Mouse (Mus musculus) right cerebral cortex, postnatal 14 days (tissue): ENCODE data around the gene Hsd17b12.

Source experiments
- DNase-seq: peaks from one replicate; pipeline ENCODE4 v3.0.0; 2022

Hsd17b12 gene

GRCm38 (mm10) chr2:94157592-94158519, at the start of gene Hsd17b12:
Gene Hsd17b12 (minus strand): TSS chr2:94157964.
- DNase-seq = peak; percentile 98

GRCm38 (mm10) chr2:94184906-94185305, 27.1 kb upstream of the Hsd17b12 start:
- no peak for DNase-seq

GRCm38 (mm10) chr2:94184142-94184541, 26.4 kb upstream of the Hsd17b12 start:
- DNase-seq = no peak

GRCm38 (mm10) chr2:94179030-94179407, 21.3 kb upstream of the Hsd17b12 start:
- no peak for DNase-seq

GRCm38 (mm10) chr2:94178321-94179029, 20.7 kb upstream of the Hsd17b12 start:
- DNase-seq = peak; percentile 85

GRCm38 (mm10) chr2:94177294-94177693, 19.5 kb upstream of the Hsd17b12 start:
- DNase-seq = no peak

GRCm38 (mm10) chr2:94176381-94176780, 18.6 kb upstream of the Hsd17b12 start:
- DNase-seq = no peak

GRCm38 (mm10) chr2:94173549-94173948, 15.8 kb upstream of the Hsd17b12 start:
- no peak for DNase-seq

- no peak for DNase-seq
These were observed 5.4 kb upstream of the Hsd17b12 start for GRCm38 (mm10) chr2:94163207-94163606.

DNA sequence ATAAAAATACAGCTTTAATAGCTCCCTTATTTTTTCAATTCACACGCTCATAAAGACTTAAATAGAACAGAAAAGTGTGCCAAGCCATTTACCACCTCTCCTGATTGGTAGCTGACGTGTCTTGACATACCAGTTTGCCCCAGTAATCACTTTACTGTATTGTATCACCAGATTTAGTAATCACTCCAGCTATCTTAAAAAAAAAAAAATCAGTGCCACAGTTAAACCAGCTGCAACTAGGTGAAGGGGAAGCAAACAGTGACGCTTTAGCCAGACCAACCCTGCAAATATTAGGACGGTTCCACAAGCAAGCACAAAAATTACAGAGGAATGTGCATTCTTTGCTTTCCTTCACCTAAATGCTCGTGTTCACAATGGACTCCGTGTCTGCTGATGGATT, 4.4 kb upstream of the Hsd17b12 start:
- no peak for DNase-seq

DNA sequence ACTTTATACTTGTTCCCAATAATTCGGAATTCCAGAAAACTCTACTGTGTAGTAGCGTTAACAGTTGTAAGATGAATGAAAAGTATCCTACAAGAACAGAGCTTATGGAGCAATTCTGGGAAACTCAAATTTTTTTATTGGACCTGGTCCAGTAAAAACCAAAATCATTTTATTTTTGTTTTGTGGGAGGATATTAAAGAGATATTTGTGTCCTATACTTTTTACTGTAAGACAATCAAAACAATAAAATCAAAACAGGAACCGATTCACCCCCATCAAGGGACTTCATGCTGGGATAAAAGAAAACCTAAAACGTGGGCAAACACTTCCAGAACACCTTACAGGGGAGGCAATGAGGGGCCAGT, 738 bp upstream of the Hsd17b12 start:
- DNase-seq = no peak

- DNase-seq = no peak
These were observed 713 bp downstream of the Hsd17b12 start for GRCm38 (mm10) chr2:94157051-94157450.

DNA sequence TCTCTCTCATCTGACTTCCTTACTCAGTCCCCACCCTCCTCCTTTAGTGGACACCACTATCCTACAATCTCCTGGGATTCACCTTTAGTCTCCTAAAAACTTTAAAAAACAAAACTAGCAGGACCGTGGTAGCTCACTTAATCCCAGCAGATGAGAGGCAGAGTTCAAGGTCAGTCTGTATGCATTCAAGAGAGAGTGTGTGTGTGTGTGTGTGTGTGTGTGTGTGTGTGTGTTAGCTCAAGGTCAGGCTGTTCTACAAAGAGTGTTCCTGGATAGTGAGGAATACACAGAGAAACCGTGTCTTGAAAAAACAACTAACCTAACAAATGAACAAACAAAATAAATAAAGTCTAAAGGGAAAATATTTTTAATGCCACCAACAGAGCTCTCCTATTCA, 12.6 kb downstream of the Hsd17b12 start:
- DNase-seq = no peak

- DNase-seq = no peak
These were observed 13.1 kb downstream of the Hsd17b12 start for GRCm38 (mm10) chr2:94144520-94145145.

- no peak for DNase-seq
These were observed 16.5 kb downstream of the Hsd17b12 start for GRCm38 (mm10) chr2:94141293-94141692.

GRCm38 (mm10) chr2:94138469-94139390, 19.0 kb downstream of the Hsd17b12 start:
- DNase-seq = no peak

DNA sequence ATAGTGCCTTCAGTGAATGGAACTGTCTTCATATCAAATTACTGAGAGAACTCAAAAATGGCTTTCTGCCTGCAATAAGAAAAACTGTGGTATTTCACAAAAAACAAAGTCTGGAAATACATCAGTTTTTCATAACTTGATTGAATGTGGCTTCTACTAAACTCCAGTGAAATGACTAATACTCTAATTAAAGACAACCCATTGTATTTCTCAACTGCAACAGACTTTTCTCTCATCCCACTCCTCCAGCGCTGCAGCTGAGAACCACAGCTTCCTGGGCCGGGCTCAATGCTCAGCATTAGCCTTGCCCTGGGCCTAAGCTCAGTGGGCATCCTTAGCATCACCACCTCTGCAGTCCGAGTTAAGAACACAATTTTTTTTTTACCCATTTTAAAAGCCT, 20.9 kb downstream of the Hsd17b12 start:
- no peak for DNase-seq

DNA sequence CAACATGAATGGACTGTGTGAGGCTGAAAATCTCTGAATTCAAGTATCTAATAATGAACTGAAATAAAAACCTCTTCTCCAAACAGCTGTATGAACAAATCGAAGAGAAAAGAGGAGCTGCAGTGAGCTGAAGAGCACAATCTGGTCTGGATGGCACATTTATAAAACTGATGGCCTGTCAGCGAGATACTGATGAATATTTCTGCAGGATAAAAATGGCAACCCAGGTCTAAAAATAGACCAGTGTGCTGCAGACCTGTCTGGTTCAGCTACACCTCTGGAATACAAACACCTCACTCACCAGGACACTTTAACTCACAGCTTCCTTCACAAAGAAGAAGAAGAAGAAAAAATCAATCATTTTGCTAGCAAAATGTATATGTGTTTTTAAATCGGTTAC, 29.3 kb downstream of the Hsd17b12 start:
- DNase-seq = no peak

DNA sequence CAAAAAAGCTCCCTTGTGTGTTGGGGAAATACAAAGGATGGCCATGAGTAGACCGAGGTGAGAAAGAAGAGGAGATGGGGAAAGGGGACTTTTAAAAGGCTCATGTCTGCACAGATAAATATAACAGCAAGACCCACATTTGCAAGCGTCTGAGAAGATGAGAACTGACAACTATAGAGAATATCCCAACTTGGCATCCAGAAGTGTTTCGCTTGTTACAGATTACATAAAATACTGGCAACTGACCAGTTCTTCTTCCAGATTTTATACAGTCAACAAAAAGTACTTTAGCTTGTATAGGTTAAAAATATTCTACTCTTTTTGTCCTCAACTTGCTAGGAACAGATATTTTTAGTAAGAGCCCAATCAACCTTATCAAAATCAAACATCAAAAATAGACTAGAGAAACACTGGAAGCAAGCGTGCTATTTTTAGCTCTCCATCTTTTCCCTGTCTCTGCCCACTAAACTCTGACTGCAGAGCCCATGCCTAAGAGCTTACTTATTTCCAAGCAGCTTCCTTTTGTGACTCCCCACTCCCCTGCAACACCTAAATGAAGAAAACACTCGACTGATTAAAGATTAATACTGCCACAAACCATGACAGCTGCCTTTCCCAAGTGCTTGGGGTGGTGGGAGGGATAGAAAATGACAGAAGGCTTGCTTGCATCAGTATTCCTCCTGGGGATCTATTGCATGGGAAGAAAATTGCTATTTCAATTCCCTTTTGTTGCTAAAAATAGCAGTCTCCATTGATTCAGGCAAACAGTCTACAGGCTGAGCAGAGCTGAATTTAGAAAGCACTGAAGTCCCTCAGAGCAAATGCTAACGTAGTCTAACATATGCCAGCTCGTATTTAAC, 35.4 kb downstream of the Hsd17b12 start:
- no peak for DNase-seq

DNA sequence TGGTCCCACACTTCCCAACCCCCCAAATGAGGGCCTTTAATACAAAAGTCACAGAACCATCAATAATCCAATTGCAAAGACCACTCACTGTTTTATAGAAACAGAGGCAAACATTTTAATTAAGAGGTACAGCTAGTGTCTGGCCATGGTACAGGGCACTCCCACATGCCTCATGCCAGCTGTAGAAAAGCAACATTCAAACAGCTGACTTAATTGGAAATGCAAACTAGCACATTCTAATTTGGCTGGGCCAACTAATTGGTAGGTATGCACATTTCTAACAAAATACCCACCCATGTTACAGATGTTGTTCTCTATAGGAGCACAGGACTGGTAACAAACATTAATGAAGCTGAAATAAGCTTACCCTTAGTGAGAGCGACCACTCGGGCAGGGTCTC, 54.0 kb downstream of the Hsd17b12 start:
- DNase-seq = no peak

GRCm38 (mm10) chr2:94089901-94090300, 67.9 kb downstream of the Hsd17b12 start:
- DNase-seq = no peak

GRCm38 (mm10) chr2:94069482-94069881, 88.3 kb downstream of the Hsd17b12 start:
- no peak for DNase-seq
